Mouse (Mus musculus) adipocyte (in vitro differentiated cells): ENCODE data around the gene Ncdn.

Experiments used
- DNase-seq: peaks from one replicate; pipeline ENCODE4 v3.0.0-alpha.2; 2016; ENCODE audit warnings: low spot score

Gene Ncdn

GRCm38 (mm10) chr4:126753268-126754230 lies at the start of gene Ncdn, which contains the start of gene AU040320:
Ncdn (minus strand) TSS chr4:126753438.
AU040320 (plus strand) TSS chr4:126753544.
- DNase-seq: peak; percentile 94

GRCm38 (mm10) chr4:126802174-126802573 lies 48.9 kb upstream of the Ncdn start:
- no peak for DNase-seq

- no peak for DNase-seq
Measured at GRCm38 (mm10) chr4:126792341-126793102, 39.3 kb upstream of the Ncdn start.

- no peak for DNase-seq
Measured at GRCm38 (mm10) chr4:126782996-126783395, 29.8 kb upstream of the Ncdn start.

GRCm38 (mm10) chr4:126782512-126782911 lies 29.3 kb upstream of the Ncdn start:
- no peak for DNase-seq

GRCm38 (mm10) chr4:126781871-126782270 lies 28.6 kb upstream of the Ncdn start:
- no peak for DNase-seq

GRCm38 (mm10) chr4:126779826-126780775 lies 26.9 kb upstream of the Ncdn start:
- DNase-seq: no peak

- no peak for DNase-seq
Measured at GRCm38 (mm10) chr4:126779148-126779581, 25.9 kb upstream of the Ncdn start.

GRCm38 (mm10) chr4:126775182-126775581 lies 21.9 kb upstream of the Ncdn start:
- peak; percentile 65 for DNase-seq

GRCm38 (mm10) chr4:126773871-126774270 lies 20.6 kb upstream of the Ncdn start:
- DNase-seq: peak; percentile 66

- no peak for DNase-seq
Measured at GRCm38 (mm10) chr4:126770831-126771230, 17.6 kb upstream of the Ncdn start.

GRCm38 (mm10) chr4:126769800-126770563 lies 16.7 kb upstream of the Ncdn start:
- no peak for DNase-seq

- DNase-seq: no peak
Measured at GRCm38 (mm10) chr4:126763483-126763882, 10.2 kb upstream of the Ncdn start.

GRCm38 (mm10) chr4:126762586-126763359 lies 9.5 kb upstream of the Ncdn start:
- no peak for DNase-seq

GRCm38 (mm10) chr4:126759435-126759834 lies 6.2 kb upstream of the Ncdn start:
- DNase-seq: no peak

- DNase-seq: no peak
Measured at GRCm38 (mm10) chr4:126758299-126758698, 5.1 kb upstream of the Ncdn start.

- peak; percentile 78 for DNase-seq
Measured at GRCm38 (mm10) chr4:126756766-126757165, 3.5 kb upstream of the Ncdn start.

GRCm38 (mm10) chr4:126754736-126755374 lies 1.6 kb upstream of the Ncdn start:
- DNase-seq: no peak

GRCm38 (mm10) chr4:126754231-126754611 lies 983 bp upstream of the Ncdn start:
- DNase-seq: no peak
